Mouse (Mus musculus) lung, postnatal 0 days (tissue): ENCODE results near the gene Tarbp1. TPM values are rescaled to one million over a fixed set of nuclear protein-coding genes. Genes with fewer than 3 reads are reported as not detected.

Source experiments
- ATAC-seq: fragments of 200-750 bp; cut with Nextera tagmentation; 2 replicates; pipeline ENCODE4 v1.8.0; 2017; ENCODE audit warnings: moderate library complexity
- DNase-seq: peaks from one replicate; pipeline ENCODE4 v3.0.0-alpha.2; 2016; ENCODE audit warnings: low spot score
- H3K27ac ChIP-seq: fragments of 300-500 bp; sonication (generic); 2 replicates; pipeline ENCODE4 v1.5.1; 2014; ENCODE audit warnings: antibody characterized with exemption, mild to moderate bottlenecking, low read length, mixed read lengths
- H3K27me3 ChIP-seq: fragments of 300-500 bp; sonication (generic); replicated peaks from 2 replicates; pipeline ENCODE4 v1.6.1; 2014; ENCODE audit warnings: low read length, mixed read lengths; ENCODE audit not compliant: insufficient read depth
- H3K36me3 ChIP-seq: fragments of 300-500 bp; sonication (generic); 2 replicates; pipeline ENCODE4 v1.6.1; 2014; ENCODE audit warnings: low read length, mixed read lengths; ENCODE audit not compliant: insufficient read depth
- H3K4me1 ChIP-seq: fragments of 300-500 bp; sonication (generic); 2 replicates; pipeline ENCODE4 v1.6.1; 2014; ENCODE audit warnings: antibody characterized with exemption, low read depth, low read length, mixed read lengths; ENCODE audit not compliant: insufficient read depth
- H3K4me2 ChIP-seq: fragments of 300-500 bp; sonication (generic); replicated peaks from 2 replicates; pipeline ENCODE4 v1.6.1; 2014; ENCODE audit warnings: low read depth, mild to moderate bottlenecking, low read length, moderate library complexity, mixed read lengths
- H3K4me3 ChIP-seq: fragments of 300-500 bp; sonication (generic); 2 replicates; pipeline ENCODE4 v1.5.1; 2014; ENCODE audit warnings: low read depth, low read length
- H3K9ac ChIP-seq: fragments of 300-500 bp; sonication (generic); replicated peaks from 2 replicates; pipeline ENCODE4 v1.6.1; 2014; ENCODE audit warnings: low read depth, mild to moderate bottlenecking
- H3K9me3 ChIP-seq: fragments of 300-500 bp; sonication (generic); 2 replicates; pipeline ENCODE4 v1.6.1; 2016; ENCODE audit warnings: low read length, mixed read lengths
- CTCF ChIP-seq: IDR thresholded peaks from 2 replicates; pipeline ENCODE4 v1.5.1; 2016; ENCODE audit warnings: antibody characterized with exemption, mild to moderate bottlenecking
- EP300 ChIP-seq: IDR thresholded peaks from 2 replicates; pipeline ENCODE4 v1.6.1; 2016; ENCODE audit warnings: antibody characterized with exemption, mild to moderate bottlenecking, control low read depth
- WGBS: fragments of 180-500 bp; shearing (Covaris S2); extraction: QIAGEN DNeasy Blood & Tissue Kit; methylation state at CpG from one replicate; pipeline ENCODE4 v1.1.7; 2014; 5-methylcytosine and 5-hydroxymethylcytosine counted together
- polyA plus RNA-seq: library from polyadenylated mRNA; unstranded; fragments of >200 nt; fragmentation: Nextera tagmentation; extraction: Ambion mirVana; gene quantifications from 2 replicates; pipeline ENCODE4 v1.2.1, GENCODE M21; 2015

The Tarbp1 gene
- polyA plus RNA-seq, 1 experiment from 2014 or later, result 1.2 TPM

- no peak overlapping the region for H3K4me2 ChIP-seq
- no peak overlapping the region for H3K9ac ChIP-seq
- no peak overlapping the region for H3K4me3 ChIP-seq
- no peak for TF ChIP-seq CTCF
- TF ChIP-seq EP300, result 0 out of 2 replicates have a peak, but pooled peaks have one; percentile 12
- ATAC-seq (peak; percentile 82), DNase-seq (peak; percentile 90)
- peaks cover 5% of the 10 kb centered on the region for H3K4me1 ChIP-seq
- 43% methylated on average over 10 of the region's 10 CpGs for WGBS
- no peaks in the 10 kb centered on the region for H3K27me3 ChIP-seq
- H3K36me3 ChIP-seq, result no peaks in the 10 kb centered on the region
- H3K9me3 ChIP-seq, result no peaks in the 10 kb centered on the region
- H3K27ac ChIP-seq, result peak overlapping the region; percentile 20; the same call in 1 of the 2 replicates
Measured at GRCm38 (mm10) chr8:126514011-126514964, 39.4 kb upstream of the Tarbp1 start.

GRCm38 (mm10) chr8:126510866-126511265 lies 36.0 kb upstream of the Tarbp1 start:
- no peak overlapping the region for H3K9ac ChIP-seq
- DNase-seq (no peak), ATAC-seq (no peak)
- no peak overlapping the region for H3K27ac ChIP-seq
- TF ChIP-seq EP300, result no peak
- no peak for TF ChIP-seq CTCF
- no peaks in the 10 kb centered on the region for H3K9me3 ChIP-seq
- no peaks in the 10 kb centered on the region; the same call in 1 of the 2 replicates for H3K4me1 ChIP-seq
- H3K27me3 ChIP-seq, result no peaks in the 10 kb centered on the region
- H3K4me2 ChIP-seq, result no peak overlapping the region
- 74% methylated on average over 3 of the region's 3 CpGs for WGBS
- H3K4me3 ChIP-seq, result no peak overlapping the region
- H3K36me3 ChIP-seq, result no peaks in the 10 kb centered on the region

GRCm38 (mm10) chr8:126509635-126510034 lies 34.8 kb upstream of the Tarbp1 start:
- H3K9me3 ChIP-seq, result no peaks in the 10 kb centered on the region
- DNase-seq, result peak; percentile 32
- no peaks in the 10 kb centered on the region for H3K36me3 ChIP-seq
- no peak overlapping the region for H3K27ac ChIP-seq
- no peak overlapping the region for H3K9ac ChIP-seq
- no peak overlapping the region for H3K4me2 ChIP-seq
- no peak for TF ChIP-seq EP300
- no peak for TF ChIP-seq CTCF
- H3K27me3 ChIP-seq, result no peaks in the 10 kb centered on the region
- H3K4me3 ChIP-seq, result no peak overlapping the region
- WGBS, result 66% methylated on average over 6 of the region's 6 CpGs
- H3K4me1 ChIP-seq, result no peaks in the 10 kb centered on the region; the same call in 1 of the 2 replicates
- no peak for ATAC-seq

GRCm38 (mm10) chr8:126508871-126509586 lies 34.2 kb upstream of the Tarbp1 start:
- H3K27ac ChIP-seq, result no peak overlapping the region
- H3K4me2 ChIP-seq, result no peak overlapping the region
- TF ChIP-seq EP300 (no peak), CTCF (peak; percentile 33)
- H3K9ac ChIP-seq, result no peak overlapping the region
- WGBS, result 74% methylated on average over 8 of the region's 8 CpGs
- H3K4me1 ChIP-seq, result no peaks in the 10 kb centered on the region
- DNase-seq, result no peak
- no peaks in the 10 kb centered on the region for H3K9me3 ChIP-seq
- no peaks in the 10 kb centered on the region for H3K36me3 ChIP-seq
- no peaks in the 10 kb centered on the region for H3K27me3 ChIP-seq
- no peak for ATAC-seq
- no peak overlapping the region for H3K4me3 ChIP-seq

- Histone ChIP-seq H3K27ac (no peak overlapping the region), H3K9me3 (no peaks in the 10 kb centered on the region), H3K27me3 (no peaks in the 10 kb centered on the region), H3K4me3 (no peak overlapping the region), H3K36me3 (no peaks in the 10 kb centered on the region), H3K4me2 (no peak overlapping the region), H3K9ac (no peak overlapping the region), H3K4me1 (no peaks in the 10 kb centered on the region)
- no peak for DNase-seq
- whole genome bisulfite sequencing, result 73% methylated on average over 2 of the region's 2 CpGs
- ATAC-seq, result no peak
- TF ChIP-seq CTCF (no peak), EP300 (no peak)
Measured at GRCm38 (mm10) chr8:126508221-126508620, 33.4 kb upstream of the Tarbp1 start.
